Mouse (Mus musculus) mature B cell (primary cell): ENCODE measurements around the gene Nup188.

ENCODE experiments used
- in situ Hi-C: fragments of 300-500 bp; cut with MboI; formaldehyde crosslinking; loops from 2 replicates; pipeline ENCODE4 v1.14.3; 2019

Gene Nup188

DNA sequence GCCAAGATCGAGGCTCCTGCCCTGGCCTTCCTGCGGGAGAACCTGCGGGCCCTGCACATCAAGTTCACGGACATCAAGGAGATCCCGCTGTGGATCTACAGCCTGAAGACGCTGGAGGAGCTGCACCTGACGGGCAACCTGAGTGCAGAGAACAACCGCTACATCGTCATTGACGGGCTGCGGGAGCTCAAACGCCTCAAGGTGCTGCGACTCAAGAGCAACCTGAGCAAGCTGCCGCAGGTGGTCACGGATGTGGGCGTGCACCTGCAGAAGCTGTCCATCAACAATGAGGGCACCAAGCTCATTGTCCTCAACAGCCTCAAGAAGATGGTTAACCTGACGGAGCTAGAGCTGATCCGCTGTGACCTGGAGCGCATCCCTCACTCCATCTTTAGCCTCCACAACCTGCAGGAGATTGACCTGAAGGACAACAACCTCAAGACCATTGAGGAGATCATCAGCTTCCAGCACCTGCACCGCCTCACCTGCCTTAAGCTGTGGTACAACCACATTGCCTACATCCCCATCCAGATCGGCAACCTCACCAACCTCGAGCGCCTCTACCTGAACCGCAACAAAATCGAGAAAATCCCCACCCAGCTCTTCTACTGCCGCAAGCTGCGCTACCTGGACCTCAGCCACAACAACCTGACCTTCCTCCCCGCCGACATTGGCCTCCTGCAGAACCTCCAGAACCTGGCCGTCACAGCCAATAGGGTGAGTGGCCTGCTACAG is 29.4 kb upstream of the Nup188 start:
- in situ Hi-C loops, result no loop called here

DNA sequence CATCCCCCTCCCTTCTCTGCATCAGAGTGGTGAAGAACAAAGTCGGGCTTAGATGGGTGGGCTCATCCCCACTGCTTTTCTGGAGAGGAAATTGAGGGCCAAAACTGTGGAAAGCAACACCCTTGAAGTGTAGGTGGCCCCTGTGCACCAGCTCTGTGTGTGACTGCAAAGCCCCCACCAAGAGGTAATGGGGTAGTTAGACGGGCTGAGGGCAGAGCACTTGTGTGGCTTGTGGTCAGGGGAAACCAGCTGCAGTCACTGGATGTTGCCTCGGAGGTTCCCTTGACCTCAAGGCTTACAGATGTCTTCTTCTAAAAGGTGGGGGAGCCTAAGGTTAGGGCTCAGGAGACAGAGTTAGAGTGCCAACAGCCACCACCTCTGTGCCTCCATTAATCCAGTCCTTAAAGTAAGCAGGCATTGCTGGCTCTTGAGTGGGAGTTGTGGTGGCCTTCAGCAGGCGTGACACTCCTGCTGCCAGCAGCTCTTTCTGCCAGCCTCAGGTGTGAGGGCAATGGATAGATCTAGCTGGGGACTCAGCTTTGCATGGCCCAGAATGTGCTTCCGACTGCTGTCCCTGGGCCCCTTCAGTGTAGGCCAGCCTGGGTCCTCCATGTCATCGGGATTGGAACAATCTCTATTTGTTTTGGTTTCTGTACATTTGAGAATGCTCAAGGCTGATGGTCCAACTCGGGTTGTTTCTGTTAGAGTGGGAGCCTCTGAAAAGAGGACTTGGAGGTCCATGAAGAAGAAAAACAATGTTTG is 28.3 kb upstream of the Nup188 start:
- in situ Hi-C loops, result no loop called here

DNA sequence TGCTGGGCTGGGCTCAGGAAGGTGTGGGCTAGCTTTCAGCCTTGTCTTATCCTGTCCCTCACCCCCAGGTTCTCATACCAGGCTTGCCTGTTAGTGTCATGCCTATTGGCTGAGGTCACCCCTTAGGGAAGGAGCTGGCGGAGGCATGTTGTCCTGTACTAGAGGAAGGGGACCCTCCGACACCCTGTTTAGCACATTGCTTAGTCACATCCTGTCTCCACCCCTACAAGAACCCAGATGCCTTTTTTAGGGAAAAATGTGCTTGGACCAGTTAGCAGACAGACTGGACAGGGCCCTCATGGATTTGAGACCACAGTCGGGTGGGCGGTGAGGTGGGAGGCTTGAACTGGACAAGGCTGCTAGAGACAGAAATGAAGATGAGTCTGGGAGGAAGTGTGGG is 27.6 kb upstream of the Nup188 start:
- in situ Hi-C loops, result no loop called here

DNA sequence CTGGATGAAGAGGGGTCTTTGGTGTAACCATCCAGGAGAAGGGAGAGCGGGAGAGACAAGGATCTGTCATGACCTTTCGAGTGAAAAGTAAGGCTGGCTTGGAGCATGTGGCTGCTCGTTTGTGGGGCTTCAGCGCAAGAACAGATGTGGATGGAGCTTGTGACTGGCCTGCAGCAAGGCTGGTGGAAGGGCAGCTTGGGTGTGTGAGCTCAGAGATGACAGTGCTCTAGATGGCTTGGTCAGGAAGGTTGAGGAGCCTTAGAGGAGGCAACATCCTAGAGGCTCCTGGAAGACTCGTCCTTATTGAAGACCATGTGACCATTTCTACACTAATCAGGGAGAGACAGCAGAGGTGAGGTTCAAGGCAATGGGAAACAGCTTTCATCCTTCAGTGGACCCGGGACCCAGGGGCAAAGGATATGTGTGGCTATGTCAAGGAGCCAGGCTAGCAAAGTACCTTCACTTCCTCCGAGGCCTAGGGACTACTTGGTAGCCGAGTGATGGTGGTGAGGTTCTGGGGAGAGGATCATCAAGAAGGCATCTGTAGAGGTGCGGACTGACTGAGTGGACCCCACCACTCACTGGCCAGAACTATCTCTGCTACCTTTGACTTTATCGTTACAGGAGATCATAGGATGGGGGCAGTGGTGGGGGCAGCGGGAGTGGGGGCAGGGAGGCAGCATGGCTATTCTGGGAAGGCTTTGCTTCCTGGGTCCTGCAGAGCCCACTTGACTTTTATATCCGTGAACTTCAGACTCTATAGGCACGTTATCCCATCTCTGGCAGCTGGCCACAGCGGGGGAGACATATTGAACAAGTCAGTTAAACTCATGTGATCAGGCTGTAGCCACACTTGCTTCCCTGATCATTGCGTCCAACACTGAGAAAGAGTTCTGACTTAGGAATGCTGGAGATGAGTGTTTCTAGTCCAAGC is 26.8 kb upstream of the Nup188 start:
- in situ Hi-C loops, result no loop called here

DNA sequence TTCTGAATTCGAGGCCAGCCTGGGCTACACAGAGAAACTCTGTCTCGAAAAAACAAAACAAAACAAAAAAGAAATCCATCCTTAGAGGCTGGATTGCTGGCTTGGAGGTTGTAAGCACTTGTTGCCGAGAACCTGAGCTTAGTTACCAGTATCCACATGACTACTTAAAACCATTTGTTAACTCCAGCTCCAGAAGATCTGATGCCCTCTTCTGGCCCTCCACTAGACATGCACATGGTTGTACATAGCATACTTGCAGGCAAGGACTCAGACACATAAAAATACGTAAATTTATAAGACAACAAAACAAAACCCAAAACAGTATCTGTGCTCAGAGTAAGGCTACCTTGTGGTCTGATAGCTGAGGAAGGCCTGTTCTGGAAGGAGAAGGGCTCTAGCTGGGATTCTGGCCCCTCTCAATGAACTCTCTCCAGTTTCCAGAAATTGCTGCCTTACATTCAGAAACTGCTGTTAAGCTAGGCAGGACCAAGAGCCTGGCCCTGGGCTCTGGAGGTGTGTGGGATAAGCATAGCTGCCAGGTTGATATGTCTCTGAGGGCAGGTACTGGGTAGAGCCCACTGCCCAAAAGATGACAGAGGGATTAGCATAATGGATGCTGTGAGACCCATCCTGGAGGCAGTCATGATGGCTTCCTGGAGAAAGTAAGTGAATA is 25.0 kb upstream of the Nup188 start:
- in situ Hi-C loops, result no loop called here

DNA sequence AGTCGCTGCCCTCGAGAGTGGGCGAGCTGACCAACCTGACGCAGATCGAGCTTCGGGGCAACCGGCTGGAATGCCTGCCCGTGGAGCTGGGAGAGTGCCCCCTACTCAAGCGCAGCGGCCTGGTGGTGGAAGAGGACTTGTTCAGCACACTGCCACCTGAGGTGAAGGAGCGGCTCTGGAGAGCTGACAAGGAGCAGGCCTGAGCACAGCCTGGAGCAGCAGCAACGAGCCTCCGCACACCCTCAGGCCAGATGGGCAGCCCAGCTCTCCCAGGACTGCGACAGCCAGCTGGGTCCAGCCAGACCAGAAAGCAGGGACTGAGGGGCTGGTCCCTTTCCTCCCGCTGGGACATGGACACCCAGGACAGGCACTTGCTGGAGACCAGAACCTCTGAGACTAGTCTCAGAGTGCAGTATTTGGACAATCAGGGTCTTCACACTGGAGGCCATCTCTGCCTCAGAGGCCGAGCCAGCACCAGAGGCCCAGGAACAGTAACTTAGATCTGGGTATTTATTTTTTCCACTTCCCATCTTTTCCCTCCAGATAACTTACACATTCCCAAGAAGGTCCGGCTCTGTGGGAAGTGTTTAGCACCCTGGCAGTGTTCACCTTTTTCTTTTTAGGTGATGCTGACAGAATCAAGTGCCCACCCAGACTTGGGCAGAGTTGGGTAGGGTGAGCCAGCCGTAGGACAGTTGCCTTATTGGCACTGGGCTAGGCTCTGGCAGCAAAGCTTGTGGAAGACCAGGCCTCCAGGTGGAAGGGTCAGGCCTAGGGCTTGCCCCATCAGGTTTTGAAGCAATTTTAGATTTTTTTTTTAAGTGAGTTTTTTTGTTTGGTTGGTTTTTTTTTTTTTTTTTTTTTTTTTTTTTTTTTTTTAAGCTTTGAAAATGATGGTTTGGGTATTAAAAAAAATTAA is 24.0 kb upstream of the Nup188 start:
- in situ Hi-C loops, result no loop called here

DNA sequence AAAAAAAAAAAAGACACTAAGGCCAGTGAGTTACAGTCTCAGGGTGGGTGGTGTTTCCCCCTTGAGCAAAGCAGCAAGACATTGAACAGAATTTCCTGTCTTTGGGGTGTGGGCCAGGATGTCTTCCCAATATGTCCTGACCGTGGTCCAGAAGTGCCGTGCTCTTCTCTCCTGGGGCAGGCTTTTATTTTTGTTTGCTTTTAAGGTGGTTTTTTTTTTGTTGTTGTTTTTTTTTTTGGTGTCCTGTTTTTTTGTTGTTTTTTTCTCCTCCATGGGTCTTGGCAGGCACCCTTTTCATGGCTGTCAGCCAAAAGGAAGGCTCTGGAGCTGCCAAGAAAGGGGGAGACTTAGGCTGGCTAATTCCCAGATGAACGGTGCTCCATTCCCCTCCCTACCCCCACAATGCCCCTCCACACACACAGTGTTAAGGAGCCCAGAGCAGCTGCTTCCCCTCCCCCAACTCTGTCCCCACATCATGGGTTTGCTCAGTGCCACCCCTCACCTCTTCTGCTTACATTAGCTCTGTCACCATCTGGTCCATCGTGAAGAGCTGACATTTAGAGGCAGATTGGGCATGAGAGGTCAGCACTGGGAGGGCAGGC is 23.3 kb upstream of the Nup188 start:
- in situ Hi-C loops, result no loop called here

DNA sequence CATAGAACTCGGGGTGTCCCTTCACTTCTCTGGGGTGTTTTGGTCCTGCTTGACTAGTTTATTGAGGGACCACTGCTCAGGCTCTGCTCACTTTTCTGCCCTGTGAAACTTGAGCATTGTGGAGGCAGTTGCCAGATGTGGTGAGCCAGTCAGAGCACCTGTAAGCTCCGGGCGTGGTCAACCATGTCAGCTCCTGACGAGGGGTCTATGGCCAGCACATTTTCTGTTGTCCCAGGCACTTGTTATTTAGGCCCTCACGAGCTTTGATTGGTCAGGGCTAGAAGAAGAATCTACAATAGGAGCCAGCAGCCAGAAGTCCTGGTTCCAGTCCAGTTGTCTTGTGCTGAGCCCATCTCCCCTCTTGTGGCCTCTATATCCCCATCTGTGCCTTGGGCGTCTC is 22.4 kb upstream of the Nup188 start:
- in situ Hi-C loops, result no loop called here

DNA sequence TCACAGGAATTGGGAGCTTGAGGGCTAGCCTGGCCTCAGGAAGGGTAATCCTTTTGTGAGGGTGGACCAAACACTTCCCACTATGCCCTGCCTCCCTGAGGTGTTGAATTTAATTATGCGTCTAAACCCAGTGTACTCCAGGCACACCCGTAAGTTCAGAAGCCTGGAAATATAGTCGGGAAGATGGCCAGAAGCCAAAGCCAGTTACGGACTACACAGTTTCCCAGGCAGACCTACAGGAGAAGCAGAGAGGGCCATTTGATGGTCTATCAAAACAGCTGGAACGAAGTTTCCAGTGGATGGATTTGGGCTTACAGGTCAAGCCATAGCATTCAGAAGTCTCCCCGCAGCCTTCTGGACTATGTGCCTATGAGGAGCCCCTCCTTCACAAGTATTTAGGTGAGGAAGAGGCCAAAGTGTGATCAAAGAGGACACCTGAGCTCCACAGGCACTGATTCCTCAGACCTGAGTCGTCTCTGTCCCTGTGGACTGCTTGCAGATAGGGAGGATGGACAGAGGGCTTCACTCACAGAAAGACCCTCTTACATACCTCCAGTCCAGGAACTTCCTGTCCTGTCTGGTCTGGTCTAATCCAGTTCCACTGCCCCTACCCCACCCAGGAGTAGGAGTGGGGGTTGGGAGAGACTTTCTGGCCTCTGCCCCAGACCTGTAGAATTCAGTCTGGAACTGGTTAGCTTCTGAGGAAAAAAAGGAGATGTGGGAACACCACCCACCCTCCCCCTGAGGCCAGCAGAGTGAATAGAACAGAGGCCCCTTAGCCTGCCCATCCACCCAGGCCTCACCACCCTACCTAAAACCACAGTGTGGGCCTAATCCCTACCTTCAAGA is 21.3 kb upstream of the Nup188 start:
- in situ Hi-C loops, result no loop called here

DNA sequence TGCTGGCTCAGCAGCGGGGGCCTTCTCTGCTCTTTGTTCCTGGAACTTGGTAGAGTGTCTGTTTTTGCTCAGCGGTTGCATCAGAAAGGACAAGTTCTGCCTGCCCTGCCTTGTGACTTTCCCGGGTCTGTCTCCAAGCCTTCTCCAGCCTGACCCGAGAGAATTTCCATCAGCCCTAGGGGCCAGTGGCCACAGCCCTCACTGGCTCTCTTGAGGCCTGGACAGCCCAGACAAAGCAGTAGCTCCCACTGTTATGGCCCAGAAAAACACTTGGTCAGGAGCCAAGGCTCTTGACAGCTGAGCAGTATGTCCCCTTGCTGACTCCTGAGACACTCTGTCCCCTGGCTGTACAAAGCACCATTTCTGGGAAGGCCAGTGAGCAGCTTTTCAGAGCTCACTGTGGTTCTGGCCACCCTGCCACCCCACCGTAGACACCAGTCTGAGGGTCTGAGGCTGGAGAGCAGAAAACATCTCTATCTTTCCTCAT is 20.4 kb upstream of the Nup188 start, which contains the start of gene Phyhd1:
Gene Phyhd1, plus strand, starts transcription at position 437 of the 487 bp plus-strand sequence.
- in situ Hi-C loops, result no loop called here

DNA sequence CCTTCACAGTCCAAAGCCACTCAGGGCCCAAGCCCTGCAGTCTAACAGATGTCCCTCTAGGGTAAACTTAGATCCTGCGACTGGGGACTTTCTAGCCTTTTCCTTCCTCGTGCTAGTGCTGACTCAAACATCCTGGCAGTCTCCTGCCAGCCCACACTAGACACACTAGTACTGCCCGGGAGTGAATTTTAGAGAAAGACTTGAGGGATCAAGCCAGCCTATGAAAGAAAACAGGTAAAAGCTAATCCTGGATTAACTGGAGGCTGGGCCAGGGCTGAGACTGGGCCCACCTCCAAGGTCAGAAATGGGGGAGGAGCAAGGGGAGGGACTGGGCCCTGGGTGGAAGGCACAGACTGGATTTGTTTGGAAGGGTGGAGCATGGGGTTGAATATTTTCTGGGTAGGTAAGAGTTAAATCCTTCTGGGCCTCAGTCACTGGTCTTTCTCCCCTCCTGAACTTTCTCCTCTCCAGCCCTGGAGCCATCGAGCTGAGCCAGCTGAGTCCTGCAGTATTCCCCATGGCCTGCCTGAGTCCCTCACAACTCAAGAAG is 19.7 kb upstream of the Nup188 start:
- in situ Hi-C loops, result no loop called here

DNA sequence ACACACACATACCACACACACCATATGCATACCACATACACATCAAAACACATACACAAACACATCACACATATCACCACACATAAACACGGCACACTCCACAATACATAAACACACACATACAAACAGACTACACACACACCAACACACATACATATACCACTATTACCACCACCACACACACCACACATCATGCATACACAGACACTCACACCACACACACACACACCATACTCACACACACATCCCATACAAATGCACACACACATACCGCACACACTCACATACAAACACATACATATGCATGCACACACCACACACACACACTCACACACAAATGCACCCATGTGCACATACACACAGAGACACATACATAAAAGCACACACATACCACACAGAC is 18.7 kb upstream of the Nup188 start:
- in situ Hi-C loops, result no loop called here

DNA sequence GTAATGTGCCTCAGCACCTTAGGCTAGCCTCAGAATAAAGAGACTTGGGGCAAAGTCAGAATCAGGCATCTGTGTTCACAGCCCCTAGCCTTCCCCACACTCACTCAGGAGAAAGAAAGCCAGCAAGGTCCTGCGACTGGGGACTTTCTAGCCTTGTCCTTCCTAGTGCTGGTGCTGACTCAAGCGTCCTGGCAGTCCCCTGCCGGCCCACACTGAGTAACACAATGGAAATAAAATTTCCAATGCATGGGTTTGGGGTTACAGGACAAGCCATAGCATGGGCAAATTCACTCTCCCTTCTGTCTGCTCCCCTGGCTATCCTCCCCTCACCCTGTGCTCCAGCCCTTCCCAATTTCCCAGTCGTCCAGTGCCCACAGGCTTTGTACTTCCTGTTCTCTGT is 17.8 kb upstream of the Nup188 start:
- in situ Hi-C loops, result no loop called here

DNA sequence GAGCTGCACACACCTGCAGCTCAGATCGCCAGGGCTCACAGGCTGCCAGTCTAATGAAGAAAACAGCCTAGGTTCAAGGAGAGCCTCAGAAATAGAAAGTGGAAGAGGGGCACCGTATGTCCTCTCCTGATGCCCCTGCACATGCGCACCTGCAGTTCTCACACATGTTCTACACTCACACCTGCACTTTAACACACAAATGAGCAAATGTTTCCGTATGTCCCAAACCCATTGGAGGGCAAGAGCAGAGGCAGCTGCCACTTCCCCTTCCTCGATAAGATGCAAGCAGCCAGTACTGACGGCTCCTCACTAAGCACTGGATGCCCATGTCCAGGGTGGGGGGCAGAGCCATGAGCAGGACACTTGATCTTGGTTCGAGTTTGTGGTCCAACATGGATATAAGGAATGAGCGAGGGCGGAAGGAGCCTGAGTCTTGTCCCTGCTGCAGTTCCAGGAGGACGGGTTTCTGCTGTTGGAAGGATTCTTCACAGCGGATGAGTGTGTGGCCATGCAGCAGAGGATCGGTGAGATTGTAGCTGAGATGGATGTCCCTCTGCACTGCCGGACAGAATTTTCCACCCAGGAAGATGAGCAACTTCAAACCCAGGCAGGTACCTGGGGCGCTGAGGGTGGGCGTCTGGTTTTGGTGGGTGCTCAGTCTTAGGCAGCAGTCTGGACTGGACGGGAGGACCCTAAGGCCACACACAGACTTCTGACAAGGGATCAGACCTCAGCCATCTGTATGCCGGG is 16.8 kb upstream of the Nup188 start:
- in situ Hi-C loops, result no loop called here

DNA sequence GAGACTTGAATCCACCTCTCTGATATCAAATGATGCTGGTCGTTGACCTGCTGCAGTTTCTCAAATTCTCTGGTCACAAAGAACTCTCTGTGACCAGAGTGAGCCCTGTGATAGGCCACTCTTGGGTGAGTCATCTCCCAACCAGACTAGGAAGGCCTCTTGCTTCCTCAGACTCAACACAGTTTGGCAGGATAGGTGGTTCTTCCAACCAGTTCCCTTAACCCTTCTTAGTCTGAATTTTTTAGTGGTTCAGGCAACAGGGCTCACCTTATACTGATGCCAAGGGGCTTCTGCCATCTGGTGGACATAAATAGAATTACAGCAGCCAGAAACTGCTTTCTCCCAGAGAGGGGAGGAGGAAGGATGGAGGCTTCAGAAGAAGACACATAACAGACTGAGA is 16.1 kb upstream of the Nup188 start:
- in situ Hi-C loops, result no loop called here

DNA sequence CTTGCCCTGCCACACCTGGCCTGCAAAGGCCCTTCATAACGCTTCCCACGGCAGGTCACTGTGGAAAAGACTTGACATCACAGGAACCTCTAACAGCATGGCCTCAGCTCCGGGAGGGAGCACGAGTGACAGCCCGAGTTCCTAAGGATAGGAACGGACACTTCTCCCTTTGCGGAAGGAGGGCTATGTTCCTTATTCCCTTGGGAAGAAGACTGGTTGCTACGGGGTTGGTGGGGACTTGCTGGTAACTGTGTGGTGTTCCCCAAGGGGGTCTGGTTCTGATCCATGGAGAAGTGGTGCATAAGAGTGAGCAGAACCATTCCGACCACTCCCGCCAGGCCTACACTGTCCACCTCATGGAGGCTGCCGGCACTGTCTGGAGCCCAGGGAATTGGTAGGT is 5.5 kb upstream of the Nup188 start, which contains the start of gene Gm28038:
Gene Gm28038, plus strand, starts transcription at position 301 of the 400 bp plus-strand sequence.
- in situ Hi-C loops, result no loop called here

DNA sequence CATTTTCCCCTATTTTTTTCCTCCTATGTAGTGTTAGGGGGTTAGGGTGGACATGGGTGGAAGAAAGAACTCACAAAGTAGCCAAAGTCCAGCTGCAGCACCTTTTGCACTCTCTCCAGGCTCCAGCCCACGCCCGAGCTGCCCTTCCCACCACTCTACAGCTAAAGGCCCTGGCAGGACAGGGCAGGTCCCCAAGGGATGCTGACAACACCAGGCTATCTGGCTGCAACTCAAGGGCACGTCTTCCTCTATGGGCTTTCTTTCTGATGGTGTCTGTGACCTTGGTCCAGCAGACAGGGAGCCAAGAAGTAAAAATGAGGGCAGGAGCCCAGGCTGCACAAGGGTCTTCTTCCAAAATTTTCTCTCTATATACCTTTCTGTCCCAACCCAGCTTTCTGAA is 4.5 kb upstream of the Nup188 start:
- in situ Hi-C loops, result no loop called here

DNA sequence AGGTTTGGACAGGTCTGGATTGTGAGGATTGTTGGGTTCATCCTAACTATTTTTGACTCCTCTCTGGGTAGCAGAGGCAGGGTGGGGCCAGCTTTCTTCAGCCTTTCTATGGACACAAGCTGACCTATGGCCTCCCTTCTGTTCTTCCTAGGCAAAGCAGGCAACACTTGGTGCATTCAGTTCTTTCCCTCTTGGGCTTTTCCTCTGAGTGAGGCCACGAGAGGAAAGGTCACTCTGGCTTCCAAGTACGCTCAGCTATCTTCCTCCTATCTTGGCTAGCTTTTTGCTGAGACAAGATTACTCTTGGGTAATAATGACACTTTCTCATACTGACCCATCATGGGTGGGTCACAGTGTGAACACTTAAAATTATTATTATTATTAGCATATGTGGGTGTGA is 3.0 kb upstream of the Nup188 start:
- in situ Hi-C loops, result no loop called here
